Mouse (Mus musculus): ENCODE data around the gene Gatd1. TPM values are rescaled to one million over a fixed set of nuclear protein-coding genes. Genes with fewer than 3 reads are reported as not detected.
"Not testable (repeated sequence)": the region's sequence is repeated elsewhere in the genome, so short reads cannot be mapped to it uniquely, and the experiment has no call there.

Gatd1 gene
- total and polyA plus RNA-seq, 3 experiments, result 21.6 to 35.9 TPM; not detected in 1

- peaks cover 15 to 32% of the 10 kb centered on the region in 2 experiments for H3K36me3 ChIP-seq (ENCODE audit: control insufficient read depth in 1 of 2, insufficient read depth in 2 of 2, low read length in 2 of 2)
- peak overlapping the region; percentile 69 for H3K27ac ChIP-seq (ENCODE audit: control insufficient read depth, low read depth, low read length)
- TF ChIP-seq ZNF384 (IDR thresholded peaks at IDR 0.05; ENCODE audit: low read depth, low read length), result peak; percentile 83
- H3K79me2 ChIP-seq (ENCODE audit: control insufficient read depth, insufficient read depth, low read length, poor library complexity), result peaks cover 46% of the 10 kb centered on the region
- H3K4me3 ChIP-seq (ENCODE audit: control insufficient read depth in 1 of 2, insufficient read depth in 1 of 2, low read depth in 2 of 2, low read length in 2 of 2), result peak overlapping the region; percentile 45 to 87
- peaks cover 0 to 36% of the 10 kb centered on the region in 2 experiments; a peak in 2 of 4 replicates for H3K4me1 ChIP-seq (ENCODE audit: control insufficient read depth in 1 of 2, insufficient read depth in 2 of 2, low read length in 2 of 2)
- not testable (repeated sequence) for H3K27me3 ChIP-seq (ENCODE audit: control insufficient read depth in 1 of 2, insufficient read depth in 2 of 2, low read length in 2 of 2); DNase-seq (ENCODE audit: low read depth, low spot score); H3K9me3 ChIP-seq (replicated peaks; ENCODE audit: insufficient read depth, low read length)
- H3K9ac ChIP-seq (ENCODE audit: control insufficient read depth, low read depth, low read length, poor library complexity, severe bottlenecking), result peak overlapping the region; percentile 80
Observed at GRCm38 (mm10) chr7:141446374-141446773, 32.4 kb upstream of the Gatd1 start.

- Histone ChIP-seq H3K27me3 (ENCODE audit: control insufficient read depth in 1 of 2, insufficient read depth in 2 of 2, low read length in 2 of 2) (no peaks in the 10 kb centered on the region), H3K9ac (ENCODE audit: control insufficient read depth, low read depth, low read length, poor library complexity, severe bottlenecking) (peak within 1 kb of the TSS; percentile 88), H3K4me1 (ENCODE audit: control insufficient read depth in 1 of 2, insufficient read depth in 2 of 2, low read length in 2 of 2) (peaks cover 0 to 19% of the 10 kb centered on the region in 2 experiments; a peak in 2 of 4 replicates), H3K27ac (ENCODE audit: control insufficient read depth, low read depth, low read length) (peak within 1 kb of the TSS; percentile 84), H3K9me3 (replicated peaks; ENCODE audit: insufficient read depth, low read length) (no peaks in the 10 kb centered on the region), H3K36me3 (ENCODE audit: control insufficient read depth in 1 of 2, insufficient read depth in 2 of 2, low read length in 2 of 2) (peaks cover 8 to 18% of the 10 kb centered on the region in 2 experiments), H3K4me3 (ENCODE audit: control insufficient read depth in 1 of 2, insufficient read depth in 1 of 2, low read depth in 2 of 2, low read length in 2 of 2) (peak within 1 kb of the TSS; percentile 62 to 85), H3K79me2 (ENCODE audit: control insufficient read depth, insufficient read depth, low read length, poor library complexity) (peaks cover 36% of the 10 kb centered on the region)
- DNase-seq (ENCODE audit: low read depth, low spot score), result peak; percentile 91
- no peak for TF ChIP-seq ZNF384 (IDR thresholded peaks at IDR 0.05; ENCODE audit: low read depth, low read length)
- TF ChIP-seq POLR2AphosphoS5 (IDR thresholded peaks at IDR 0.05; ENCODE audit: borderline replicate concordance, low read depth, low read length), result no peak
- TF ChIP-seq POLR2A (IDR thresholded peaks at IDR 0.05; ENCODE audit: control insufficient read depth in 1 of 2, insufficient read depth in 1 of 2, low read depth in 1 of 2, low read length in 2 of 2, poor library complexity in 1 of 2), result peak; percentile 66 to 91; a peak in 3 of 4 replicates
- no peak for TF ChIP-seq MEF2A (IDR thresholded peaks at IDR 0.05; ENCODE audit: extremely low read depth, insufficient replicate concordance, low read depth, low read length, poor library complexity, severe bottlenecking)
- peak; percentile 76 for TF ChIP-seq HCFC1 (IDR thresholded peaks at IDR 0.05; ENCODE audit: low read depth, low read length)
- no peak for TF ChIP-seq CHD2 (IDR thresholded peaks at IDR 0.05; ENCODE audit: low read length)
- peak; percentile 82 for TF ChIP-seq SIN3A (IDR thresholded peaks at IDR 0.05; ENCODE audit: low read length)
- 0 out of 2 replicates have a peak, but pooled peaks have one; percentile 41 for TF ChIP-seq ZMIZ1 (IDR thresholded peaks at IDR 0.05; ENCODE audit: low read depth, low read length)
- TF ChIP-seq MYC (IDR thresholded peaks at IDR 0.05; ENCODE audit: low read depth, low read length), result peak; percentile 83; the same call in 1 of the 2 replicates
- TF ChIP-seq CTCF (IDR thresholded peaks at IDR 0.05 in 2 of 3, conservative IDR thresholded peaks at IDR 0.05 in 1 of 3; ENCODE audit: control insufficient read depth in 1 of 3, insufficient read depth in 1 of 3, low read depth in 2 of 3, low read length in 3 of 3, poor library complexity in 1 of 3, severe bottlenecking in 1 of 3), result no peak
- no peak for TF ChIP-seq GABPA (IDR thresholded peaks at IDR 0.05; ENCODE audit: low read depth, low read length)
- peak; percentile 81 for TF ChIP-seq POLR2AphosphoS2 (IDR thresholded peaks at IDR 0.05; ENCODE audit: low read length)
- peak; percentile 63 for TF ChIP-seq TCF12 (IDR thresholded peaks at IDR 0.05; ENCODE audit: low read depth, low read length)
- peak; percentile 77 for TF ChIP-seq TBP (IDR thresholded peaks at IDR 0.05; ENCODE audit: low read depth, low read length)
- peak; percentile 80 for TF ChIP-seq MAX (IDR thresholded peaks at IDR 0.05; ENCODE audit: low read length)
- peak; percentile 79 for TF ChIP-seq NELFE (IDR thresholded peaks at IDR 0.05; ENCODE audit: low read depth, low read length)
- no peak for TF ChIP-seq GATA1 (IDR thresholded peaks at IDR 0.05; ENCODE audit: low read depth, low read length)
- peak; percentile 90 for TF ChIP-seq ELF1 (IDR thresholded peaks at IDR 0.05; ENCODE audit: low read depth, low read length)
- TF ChIP-seq E2F4 (IDR thresholded peaks at IDR 0.05; ENCODE audit: borderline replicate concordance, low read depth, low read length), result peak; percentile 99
- no peak for TF ChIP-seq USF2 (IDR thresholded peaks at IDR 0.05; ENCODE audit: borderline replicate concordance in 1 of 2, insufficient read depth in 1 of 2, low read depth in 1 of 2, low read length in 2 of 2)
- peak; percentile 90 for TF ChIP-seq MXI1 (IDR thresholded peaks at IDR 0.05; ENCODE audit: low read depth, low read length)
Observed at GRCm38 (mm10) chr7:141443828-141444237, 29.9 kb upstream of the Gatd1 start, which contains the start of gene Pidd1. Pidd1 (minus strand) TSS chr7:141444025.
